8 mouse cellular contexts compared by ENCODE assay signal in genomic region chr7:144738357-144738798, GRCm38 (mm10). TPM values are rescaled to one million over a fixed set of nuclear protein-coding genes. Genes with fewer than 3 reads are reported as not detected.
A peak's percentile ranks its signal among the peaks of the same experiment; 100 is the strongest.
DNase-seq lines count a peak whose midpoint lies in the region; ATAC-seq and TF ChIP-seq lines count a peak whose summit lies in the region.

No protein-coding gene starts in this region.

- H3K36me3 ChIP-seq in hindbrain, embryonic 10.5 days, result no peaks in the 10 kb centered on the region
- H3K36me3 ChIP-seq in liver, postnatal 0 days (replicated peaks; ENCODE audit: insufficient read depth, low read length), result no peaks in the 10 kb centered on the region

- TF ChIP-seq CTCF in gastrocnemius, adult 2 months (IDR thresholded peaks at IDR 0.05), result no peak
- TF ChIP-seq CTCF in liver, postnatal 0 days (IDR thresholded peaks at IDR 0.05; ENCODE audit: low read depth), result no peak

- WGBS in hindbrain, embryonic 10.5 days, result under 1% methylated on average over 33 of the region's 33 CpGs
- 2% methylated on average over 26 of the region's 33 CpGs for WGBS in liver, postnatal 0 days (ENCODE audit: insufficient replicate concordance)

- peaks cover 58% of the 10 kb centered on the region for H3K27me3 ChIP-seq in hindbrain, embryonic 10.5 days (ENCODE audit: insufficient read depth, poor library complexity, severe bottlenecking)
- H3K27me3 ChIP-seq in liver, postnatal 0 days (ENCODE audit: insufficient read depth, low read length), result peaks cover 20% of the 10 kb centered on the region

- H3K9me3 ChIP-seq in hindbrain, embryonic 10.5 days, result no peaks in the 10 kb centered on the region
- H3K9me3 ChIP-seq in liver, postnatal 0 days (ENCODE audit: low read length), result no peaks in the 10 kb centered on the region

- peak overlapping the region; percentile 71 for H3K27ac ChIP-seq in gastrocnemius, adult 2 months
- peak overlapping the region; percentile 85 for H3K27ac ChIP-seq in hindbrain, embryonic 10.5 days
- H3K27ac ChIP-seq in liver, postnatal 0 days (ENCODE audit: low read depth), result no peak overlapping the region

- ATAC-seq in common myeloid progenitor, adult 5-6 weeks (replicated peaks; ENCODE audit: low read depth, poor library complexity, severe bottlenecking), result peak; percentile 47; the same call in 1 of the 2 replicates
- ATAC-seq in liver, postnatal 0 days, result peak; percentile 33

- H3K4me1 ChIP-seq in hindbrain, embryonic 10.5 days (replicated peaks), result peaks cover 49% of the 10 kb centered on the region
- no peaks in the 10 kb centered on the region for H3K4me1 ChIP-seq in liver, postnatal 0 days (ENCODE audit: insufficient read depth)

- no peak for TF ChIP-seq EP300 in liver, postnatal 0 days (IDR thresholded peaks at IDR 0.05; ENCODE audit: low read depth)

- H3K4me2 ChIP-seq in liver, postnatal 0 days (ENCODE audit: low read depth, low read length), result peak overlapping the region; percentile 66

- H3K9ac ChIP-seq in liver, postnatal 0 days (replicated peaks), result 0 out of 2 replicates have a peak overlapping the region, but pooled peaks have one; percentile 21

- H3K4me3 ChIP-seq in gastrocnemius, adult 2 months, result peak overlapping the region; percentile 62
- peak overlapping the region; percentile 65 for H3K4me3 ChIP-seq in hindbrain, embryonic 10.5 days
- peak overlapping the region; percentile 34 for H3K4me3 ChIP-seq in liver, postnatal 0 days (ENCODE audit: low read depth, low read length)

- DNase-seq in gastrocnemius, adult 2 months, result peak; percentile 32
- DNase-seq in gastrocnemius, adult 8-10 months (ENCODE audit: low spot score in 2 of 2), result no peak
- peak; percentile 46 for DNase-seq in hindbrain, embryonic 10.5 days (ENCODE audit: low spot score)
- peak; percentile 31 for DNase-seq in liver, postnatal 0 days
- no peak for DNase-seq in layer of hippocampus, postnatal 25 days (ENCODE audit: extremely low spot score in 1 of 2, low spot score in 1 of 2)
- no peak for DNase-seq in left cerebral cortex, adult 18-20 months (ENCODE audit: low spot score in 2 of 2)
- no peak for DNase-seq in adrenal gland, adult 18-20 months (ENCODE audit: low spot score in 2 of 2)

- intact Hi-C loops in gastrocnemius, adult 2 months (cut with DNase I), result no loop called here

RNA-seq across cellular contexts. Expression of gene Ano1, which starts 13.4 kb away (rescaled TPM):
- total RNA-seq in gastrocnemius, adult 2 months (2021), result 1 to 10 TPM; 2.9 to 3.7 TPM
- 1 to 10 TPM; 1.1 to 2.7 (median 1.9) TPM for total RNA-seq in gastrocnemius, adult 8-10 months (2022)
- not detected in 2 replicates for total RNA-seq in common myeloid progenitor, adult 5-6 weeks (2017)
- 7.4 and 12.9 TPM in 2 replicates for polyA plus RNA-seq in hindbrain, embryonic 10.5 days (2016; fragmentation: Nextera tagmentation; extraction: Ambion mirVana)
- polyA plus RNA-seq in liver, postnatal 0 days (2015; fragmentation: Nextera tagmentation; extraction: Ambion mirVana), result 0.47 and 1.1 TPM in 2 replicates
- total RNA-seq in layer of hippocampus, postnatal 25 days (2021), result 1 to 10 TPM; 2.4 to 4.6 TPM
- 1 to 10 TPM; 2.5 to 4.1 TPM for total RNA-seq in left cerebral cortex, adult 18-20 months (2021)
- total RNA-seq in adrenal gland, adult 18-20 months (2021), result 10 to 100 TPM; 21.3 to 30.6 TPM

Comparison
In these comparisons a context has a peak if more than half of its experiments do, and no peak if none do; other contexts are left out.
1. DNase-seq: peak in gastrocnemius, adult 2 months (single experiment), hindbrain, embryonic 10.5 days (single experiment) and liver, postnatal 0 days (single experiment); none in gastrocnemius, adult 8-10 months (0 of 2), layer of hippocampus, postnatal 25 days (0 of 2), left cerebral cortex, adult 18-20 months (0 of 2) and adrenal gland, adult 18-20 months (0 of 2).
2. Peak in every context shown above with its lines, with median percentiles within 50 percentile points of each other: H3K4me3 ChIP-seq.